Mouse (Mus musculus): Measurements from ENCODE around the gene Nsun4. TPM values are rescaled to one million over a fixed set of nuclear protein-coding genes. Genes with fewer than 3 reads are reported as not detected.

The Nsun4 gene
- total RNA-seq, 4 experiments from 2014 or later = 9.0 to 11.5 (median 10.6) TPM

GRCm38 (mm10) chr4:115987436-115987835 lies 66.2 kb downstream of the Nsun4 start:
- DNase-seq (ENCODE audit: low spot score in 2 of 2) = no peak

DNA sequence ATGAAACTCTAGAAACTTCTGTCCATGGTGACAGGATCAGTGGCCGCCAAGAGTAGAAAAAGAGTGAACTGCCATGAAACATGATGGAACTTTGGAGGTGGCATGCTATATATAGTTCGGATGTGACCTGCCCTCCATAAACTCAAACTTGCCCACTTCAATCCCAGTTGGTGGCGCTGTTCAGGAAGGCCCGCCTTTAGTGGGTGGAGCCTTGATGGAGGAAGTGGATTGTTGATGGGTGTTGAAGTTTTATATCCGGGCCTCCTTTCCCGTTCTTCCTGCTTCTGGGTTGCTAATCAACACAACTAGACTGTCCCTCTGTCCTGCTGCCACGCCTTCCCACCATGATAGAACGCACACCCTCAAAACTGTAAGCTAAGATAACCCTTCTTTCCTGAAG lies 68.7 kb downstream of the Nsun4 start:
- no peak for DNase-seq (ENCODE audit: low spot score in 2 of 2)

GRCm38 (mm10) chr4:115984111-115984510 lies 69.6 kb downstream of the Nsun4 start:
- DNase-seq (ENCODE audit: low spot score in 2 of 2) = peak in 1 of 2 experiments; percentile 82

Other genes with a start within 250 kb of the Nsun4 start
- gene Mob3c, start 225.8 kb downstream of the Nsun4 start, total RNA-seq (2022) = 1 to 10 TPM; 5.0 to 7.3 (median 6.1) TPM
- 10 to 100 TPM; 34.9 to 45.5 (median 39.6) TPM for gene Mknk1, start 214.7 kb downstream of the Nsun4 start, total RNA-seq (2022)
- under 1 TPM in 3 of 4 experiments, not detected in 1; 0.21 to 0.53 (median 0.35) TPM for gene Kncn, start 169.5 kb downstream of the Nsun4 start, total RNA-seq (2022)
- gene 6430628N08Rik, start 163.2 kb downstream of the Nsun4 start, total RNA-seq (2022) = under 1 TPM; 0.38 to 0.56 (median 0.54) TPM
- under 1 TPM in 2 of 4 experiments, not detected in 2; 0.09 to 0.36 TPM for gene Dmbx1, start 114.0 kb downstream of the Nsun4 start, total RNA-seq (2022)
- 10 to 100 TPM; 77.3 to 81.9 (median 80.2) TPM for gene Faah, start 36.0 kb downstream of the Nsun4 start, total RNA-seq (2022)
- gene Uqcrh, start 21.2 kb upstream of the Nsun4 start, total RNA-seq (2022) = 100 to 1,000 TPM; 402 to 442 (median 412) TPM
- gene Lrrc41, start 21.4 kb upstream of the Nsun4 start, total RNA-seq (2022) = 10 to 100 TPM; 45.2 to 53.2 (median 50.0) TPM
- gene Rad54l, start 69.8 kb upstream of the Nsun4 start, total RNA-seq (2022) = 1 to 10 TPM in 3 of 4 experiments, under 1 TPM in 1; 0.70 to 1.2 (median 1.1) TPM
- gene Pomgnt1, start 70.0 kb upstream of the Nsun4 start, total RNA-seq (2022) = 10 to 100 TPM; 78.4 to 93.2 (median 82.4) TPM
- gene Lurap1, start 97.5 kb upstream of the Nsun4 start, total RNA-seq (2022) = 10 to 100 TPM; 32.3 to 37.9 (median 33.4) TPM
- gene Tspan1, start 113.7 kb upstream of the Nsun4 start, total RNA-seq (2022) = under 1 TPM in 1 of 4 experiments, not detected in 3; 0.23 TPM
- gene 1700042G07Rik, start 119.5 kb upstream of the Nsun4 start, total RNA-seq (2022) = not detected
- gene Gm49337, start 119.5 kb upstream of the Nsun4 start, total RNA-seq (2022) = under 1 TPM in 1 of 4 experiments, not detected in 3; 0.53 TPM
- gene Pik3r3, start 167.7 kb upstream of the Nsun4 start, total RNA-seq (2022) = 10 to 100 TPM; 35.5 to 44.5 (median 40.3) TPM

Measured in left cerebral cortex, adult 8-10 months (tissue).